Mouse (Mus musculus): ENCODE measurements around the gene Uba3. TPM values are rescaled to one million over a fixed set of nuclear protein-coding genes. Genes with fewer than 3 reads are reported as not detected.
A peak's percentile ranks its signal among the peaks of the same experiment; 100 is the strongest.

Uba3 gene
- polyA plus RNA-seq, 1 experiment from 2014 or later = 60.5 TPM

GRCm38 (mm10) chr6:97207085-97207484, 1.6 kb upstream of the Uba3 start:
- DNase-seq (ENCODE audit: low spot score) = no peak
- ATAC-seq (replicated peaks; ENCODE audit: low FRiP score) = no peak
- peaks cover 15% of the 10 kb centered on the region for H3K4me1 ChIP-seq (replicated peaks; ENCODE audit: control insufficient read depth, insufficient read depth, low read length)
- H3K4me2 ChIP-seq = no peak overlapping the region
- no peak overlapping the region for H3K9ac ChIP-seq (ENCODE audit: low read depth, low read length)
- no peaks in the 10 kb centered on the region for H3K9me3 ChIP-seq (ENCODE audit: control insufficient read depth, low read length)
- no peaks in the 10 kb centered on the region for H3K27me3 ChIP-seq (replicated peaks; ENCODE audit: control insufficient read depth, insufficient read depth, low read length)
- H3K4me3 ChIP-seq (ENCODE audit: low read depth, low read length) = no peak overlapping the region
- 65% methylated on average over 4 of the region's 4 CpGs for WGBS
- H3K27ac ChIP-seq (ENCODE audit: low read depth, low read length) = no peak overlapping the region
- no peaks in the 10 kb centered on the region for H3K36me3 ChIP-seq (ENCODE audit: control insufficient read depth, insufficient read depth, low read length)

GRCm38 (mm10) chr6:97204952-97205351, 495 bp downstream of the Uba3 start:
- Histone ChIP-seq H3K4me3 (ENCODE audit: low read depth, low read length) (peak overlapping the region; percentile 83), H3K27ac (ENCODE audit: low read depth, low read length) (peak overlapping the region; percentile 78), H3K9ac (ENCODE audit: low read depth, low read length) (peak overlapping the region; percentile 92), H3K36me3 (ENCODE audit: control insufficient read depth, insufficient read depth, low read length) (no peaks in the 10 kb centered on the region), H3K4me1 (replicated peaks; ENCODE audit: control insufficient read depth, insufficient read depth, low read length) (peaks cover 11% of the 10 kb centered on the region), H3K4me2 (peak overlapping the region; percentile 71), H3K27me3 (replicated peaks; ENCODE audit: control insufficient read depth, insufficient read depth, low read length) (no peaks in the 10 kb centered on the region), H3K9me3 (ENCODE audit: control insufficient read depth, low read length) (no peaks in the 10 kb centered on the region)
- DNase-seq (ENCODE audit: low spot score) (peak; percentile 66), ATAC-seq (replicated peaks; ENCODE audit: low FRiP score) (peak; percentile 43)
- WGBS = under 1% methylated on average over 16 of the region's 16 CpGs

- Histone ChIP-seq H3K27ac (ENCODE audit: low read depth, low read length) (no peak overlapping the region; the same call in 1 of the 2 replicates), H3K4me1 (replicated peaks; ENCODE audit: control insufficient read depth, insufficient read depth, low read length) (peaks cover 11% of the 10 kb centered on the region), H3K4me3 (ENCODE audit: low read depth, low read length) (peak overlapping the region; percentile 83), H3K36me3 (ENCODE audit: control insufficient read depth, insufficient read depth, low read length) (no peaks in the 10 kb centered on the region), H3K27me3 (replicated peaks; ENCODE audit: control insufficient read depth, insufficient read depth, low read length) (no peaks in the 10 kb centered on the region), H3K9me3 (ENCODE audit: control insufficient read depth, low read length) (no peaks in the 10 kb centered on the region), H3K9ac (ENCODE audit: low read depth, low read length) (peak overlapping the region; percentile 92), H3K4me2 (peak overlapping the region; percentile 71)
- WGBS = 13% methylated on average over 9 of the region's 9 CpGs
- DNase-seq (ENCODE audit: low spot score) (no peak), ATAC-seq (replicated peaks; ENCODE audit: low FRiP score) (no peak)
Observed at GRCm38 (mm10) chr6:97204252-97204869, 1.1 kb downstream of the Uba3 start.

- 80% methylated on average over 3 of the region's 3 CpGs for WGBS
- no peak overlapping the region for H3K4me3 ChIP-seq (ENCODE audit: low read depth, low read length)
- H3K9me3 ChIP-seq (ENCODE audit: control insufficient read depth, low read length) = no peaks in the 10 kb centered on the region
- peaks cover 11% of the 10 kb centered on the region for H3K4me1 ChIP-seq (replicated peaks; ENCODE audit: control insufficient read depth, insufficient read depth, low read length)
- peaks cover 3% of the 10 kb centered on the region for H3K36me3 ChIP-seq (ENCODE audit: control insufficient read depth, insufficient read depth, low read length)
- no peak overlapping the region for H3K27ac ChIP-seq (ENCODE audit: low read depth, low read length)
- no peak overlapping the region for H3K4me2 ChIP-seq
- DNase-seq (ENCODE audit: low spot score) (no peak), ATAC-seq (replicated peaks; ENCODE audit: low FRiP score) (no peak)
- H3K9ac ChIP-seq (ENCODE audit: low read depth, low read length) = no peak overlapping the region
- H3K27me3 ChIP-seq (replicated peaks; ENCODE audit: control insufficient read depth, insufficient read depth, low read length) = no peaks in the 10 kb centered on the region
Observed at GRCm38 (mm10) chr6:97202477-97202876, 3.0 kb downstream of the Uba3 start.

- no peak overlapping the region for H3K4me3 ChIP-seq (ENCODE audit: low read depth, low read length)
- peaks cover 8% of the 10 kb centered on the region for H3K4me1 ChIP-seq (replicated peaks; ENCODE audit: control insufficient read depth, insufficient read depth, low read length)
- H3K9me3 ChIP-seq (ENCODE audit: control insufficient read depth, low read length) = no peaks in the 10 kb centered on the region
- H3K36me3 ChIP-seq (ENCODE audit: control insufficient read depth, insufficient read depth, low read length) = peaks cover 16% of the 10 kb centered on the region
- H3K27ac ChIP-seq (ENCODE audit: low read depth, low read length) = no peak overlapping the region
- WGBS = 72% methylated on average over 3 of the region's 3 CpGs
- H3K4me2 ChIP-seq = no peak overlapping the region
- DNase-seq (ENCODE audit: low spot score) (no peak), ATAC-seq (replicated peaks; ENCODE audit: low FRiP score) (no peak)
- H3K9ac ChIP-seq (ENCODE audit: low read depth, low read length) = no peak overlapping the region
- H3K27me3 ChIP-seq (replicated peaks; ENCODE audit: control insufficient read depth, insufficient read depth, low read length) = no peaks in the 10 kb centered on the region
Observed at GRCm38 (mm10) chr6:97200437-97200836, 5.0 kb downstream of the Uba3 start.

GRCm38 (mm10) chr6:97179367-97179828, 26.0 kb downstream of the Uba3 start:
- DNase-seq (ENCODE audit: low spot score) = no peak
- peak overlapping the region; percentile 98 for H3K9ac ChIP-seq (ENCODE audit: low read depth, low read length)
- no peaks in the 10 kb centered on the region; the same call in 1 of the 2 replicates for H3K36me3 ChIP-seq (ENCODE audit: control insufficient read depth, insufficient read depth, low read length)
- H3K4me1 ChIP-seq (replicated peaks; ENCODE audit: control insufficient read depth, insufficient read depth, low read length) = peaks cover 15% of the 10 kb centered on the region
- peak overlapping the region; percentile 94 for H3K4me3 ChIP-seq (ENCODE audit: low read depth, low read length)
- no peaks in the 10 kb centered on the region for H3K27me3 ChIP-seq (replicated peaks; ENCODE audit: control insufficient read depth, insufficient read depth, low read length)
- 14% methylated on average over 11 of the region's 11 CpGs for WGBS
- no peaks in the 10 kb centered on the region for H3K9me3 ChIP-seq (ENCODE audit: control insufficient read depth, low read length)
- peak overlapping the region; percentile 87 for H3K27ac ChIP-seq (ENCODE audit: low read depth, low read length)
- ATAC-seq (replicated peaks; ENCODE audit: low FRiP score) = peak; percentile 48
- peak overlapping the region; percentile 86 for H3K4me2 ChIP-seq

- Histone ChIP-seq H3K27me3 (replicated peaks; ENCODE audit: control insufficient read depth, insufficient read depth, low read length) (no peaks in the 10 kb centered on the region), H3K27ac (ENCODE audit: low read depth, low read length) (peak within 1 kb of the TSS; percentile 87), H3K4me3 (ENCODE audit: low read depth, low read length) (peak within 1 kb of the TSS; percentile 94), H3K36me3 (ENCODE audit: control insufficient read depth, insufficient read depth, low read length) (no peaks in the 10 kb centered on the region; the same call in 1 of the 2 replicates), H3K9me3 (ENCODE audit: control insufficient read depth, low read length) (no peaks in the 10 kb centered on the region), H3K9ac (ENCODE audit: low read depth, low read length) (peak within 1 kb of the TSS; percentile 98), H3K4me1 (replicated peaks; ENCODE audit: control insufficient read depth, insufficient read depth, low read length) (peaks cover 15% of the 10 kb centered on the region), H3K4me2 (peak within 1 kb of the TSS; percentile 86)
- ATAC-seq (replicated peaks; ENCODE audit: low FRiP score) (peak; percentile 96), DNase-seq (ENCODE audit: low spot score) (peak; percentile 93)
- under 1% methylated on average over 80 of the region's 80 CpGs for WGBS
Observed at GRCm38 (mm10) chr6:97178491-97179366, 26.7 kb downstream of the Uba3 start, which contains the start of gene Tmf1. Gene Tmf1 (minus strand): TSS chr6:97179122.

GRCm38 (mm10) chr6:97175716-97176115, 29.7 kb downstream of the Uba3 start:
- ATAC-seq (replicated peaks; ENCODE audit: low FRiP score) = no peak
- Histone ChIP-seq H3K4me1 (replicated peaks; ENCODE audit: control insufficient read depth, insufficient read depth, low read length) (peaks cover 15% of the 10 kb centered on the region), H3K9ac (ENCODE audit: low read depth, low read length) (no peak overlapping the region), H3K4me3 (ENCODE audit: low read depth, low read length) (no peak overlapping the region), H3K27me3 (replicated peaks; ENCODE audit: control insufficient read depth, insufficient read depth, low read length) (no peaks in the 10 kb centered on the region), H3K4me2 (0 out of 2 replicates have a peak overlapping the region, but pooled peaks have one; percentile 18), H3K9me3 (ENCODE audit: control insufficient read depth, low read length) (no peaks in the 10 kb centered on the region), H3K27ac (ENCODE audit: low read depth, low read length) (no peak overlapping the region), H3K36me3 (ENCODE audit: control insufficient read depth, insufficient read depth, low read length) (peaks cover 10% of the 10 kb centered on the region)
- no peak for DNase-seq (ENCODE audit: low spot score)
- 69% methylated on average over 11 of the region's 11 CpGs for WGBS
